Mouse (Mus musculus): ENCODE data around the gene Mars. TPM values are rescaled to one million over a fixed set of nuclear protein-coding genes. Genes with fewer than 3 reads are reported as not detected.
A peak's percentile ranks its signal among the peaks of the same experiment; 100 is the strongest.

Gene Mars
- polyA plus RNA-seq, 1 experiment, result not detected

GRCm38 (mm10) chr10:127327461-127328145, 16.0 kb upstream of the Mars start:
- H3K27ac ChIP-seq (ENCODE audit: insufficient read depth, low read depth, low read length), result no peak overlapping the region
- no peak overlapping the region for H3K4me3 ChIP-seq (ENCODE audit: insufficient read depth, low read depth, low read length)
- TF ChIP-seq POLR2A (IDR thresholded peaks at IDR 0.05; ENCODE audit: insufficient read depth, low read depth, low read length) (no peak), CTCF (IDR thresholded peaks at IDR 0.05; ENCODE audit: insufficient read depth, low read depth, low read length) (no peak)
- 51% methylated on average over 18 of the region's 18 CpGs for WGBS
- peaks cover 31% of the 10 kb centered on the region for H3K4me1 ChIP-seq (ENCODE audit: control insufficient read depth, insufficient read depth, low read length)

- no peak for TF ChIP-seq POLR2A (IDR thresholded peaks at IDR 0.05; ENCODE audit: insufficient read depth, low read depth, low read length)
- no peak for TF ChIP-seq CTCF (IDR thresholded peaks at IDR 0.05; ENCODE audit: insufficient read depth, low read depth, low read length)
- peak overlapping the region; percentile 14 for H3K4me3 ChIP-seq (ENCODE audit: insufficient read depth, low read depth, low read length)
- no peak overlapping the region for H3K27ac ChIP-seq (ENCODE audit: insufficient read depth, low read depth, low read length)
- 7% methylated on average over 29 of the region's 29 CpGs for WGBS
- peaks cover 28% of the 10 kb centered on the region for H3K4me1 ChIP-seq (ENCODE audit: control insufficient read depth, insufficient read depth, low read length)
These were observed 15.2 kb upstream of the Mars start for GRCm38 (mm10) chr10:127326828-127327227.

GRCm38 (mm10) chr10:127326017-127326801, 14.6 kb upstream of the Mars start:
- Histone ChIP-seq H3K4me1 (ENCODE audit: control insufficient read depth, insufficient read depth, low read length) (peaks cover 24% of the 10 kb centered on the region), H3K4me3 (ENCODE audit: insufficient read depth, low read depth, low read length) (peak overlapping the region; percentile 14), H3K27ac (ENCODE audit: insufficient read depth, low read depth, low read length) (no peak overlapping the region)
- WGBS, result 4% methylated on average over 54 of the region's 54 CpGs
- TF ChIP-seq CTCF (IDR thresholded peaks at IDR 0.05; ENCODE audit: insufficient read depth, low read depth, low read length) (no peak), POLR2A (IDR thresholded peaks at IDR 0.05; ENCODE audit: insufficient read depth, low read depth, low read length) (no peak)

GRCm38 (mm10) chr10:127325454-127326016, 13.9 kb upstream of the Mars start:
- Histone ChIP-seq H3K4me3 (ENCODE audit: insufficient read depth, low read depth, low read length) (no peak overlapping the region), H3K27ac (ENCODE audit: insufficient read depth, low read depth, low read length) (no peak overlapping the region), H3K4me1 (ENCODE audit: control insufficient read depth, insufficient read depth, low read length) (peaks cover 18% of the 10 kb centered on the region)
- WGBS, result 58% methylated on average over 14 of the region's 14 CpGs
- TF ChIP-seq POLR2A (IDR thresholded peaks at IDR 0.05; ENCODE audit: insufficient read depth, low read depth, low read length), result no peak
- no peak for TF ChIP-seq CTCF (IDR thresholded peaks at IDR 0.05; ENCODE audit: insufficient read depth, low read depth, low read length)

GRCm38 (mm10) chr10:127324495-127324894, 12.9 kb upstream of the Mars start:
- 13% methylated on average over 7 of the region's 7 CpGs for WGBS
- no peak overlapping the region for H3K4me3 ChIP-seq (ENCODE audit: insufficient read depth, low read depth, low read length)
- peaks cover 12% of the 10 kb centered on the region for H3K4me1 ChIP-seq (ENCODE audit: control insufficient read depth, insufficient read depth, low read length)
- H3K27ac ChIP-seq (ENCODE audit: insufficient read depth, low read depth, low read length), result no peak overlapping the region
- TF ChIP-seq POLR2A (IDR thresholded peaks at IDR 0.05; ENCODE audit: insufficient read depth, low read depth, low read length), result no peak
- TF ChIP-seq CTCF (IDR thresholded peaks at IDR 0.05; ENCODE audit: insufficient read depth, low read depth, low read length), result no peak

GRCm38 (mm10) chr10:127323131-127323855, 11.7 kb upstream of the Mars start:
- peaks cover 12% of the 10 kb centered on the region for H3K4me1 ChIP-seq (ENCODE audit: control insufficient read depth, insufficient read depth, low read length)
- H3K27ac ChIP-seq (ENCODE audit: insufficient read depth, low read depth, low read length), result no peak overlapping the region
- WGBS, result 81% methylated on average over 17 of the region's 17 CpGs
- TF ChIP-seq POLR2A (IDR thresholded peaks at IDR 0.05; ENCODE audit: insufficient read depth, low read depth, low read length), result no peak
- no peak for TF ChIP-seq CTCF (IDR thresholded peaks at IDR 0.05; ENCODE audit: insufficient read depth, low read depth, low read length)
- H3K4me3 ChIP-seq (ENCODE audit: insufficient read depth, low read depth, low read length), result no peak overlapping the region

GRCm38 (mm10) chr10:127322669-127323068, 11.1 kb upstream of the Mars start:
- Histone ChIP-seq H3K4me3 (ENCODE audit: insufficient read depth, low read depth, low read length) (no peak overlapping the region), H3K4me1 (ENCODE audit: control insufficient read depth, insufficient read depth, low read length) (peaks cover 12% of the 10 kb centered on the region), H3K27ac (ENCODE audit: insufficient read depth, low read depth, low read length) (no peak overlapping the region)
- no peak for TF ChIP-seq CTCF (IDR thresholded peaks at IDR 0.05; ENCODE audit: insufficient read depth, low read depth, low read length)
- 87% methylated on average over 4 of the region's 4 CpGs for WGBS

- 85% methylated on average over 13 of the region's 13 CpGs for WGBS
- TF ChIP-seq CTCF (IDR thresholded peaks at IDR 0.05; ENCODE audit: insufficient read depth, low read depth, low read length), result no peak
- TF ChIP-seq POLR2A (IDR thresholded peaks at IDR 0.05; ENCODE audit: insufficient read depth, low read depth, low read length), result no peak
- H3K4me3 ChIP-seq (ENCODE audit: insufficient read depth, low read depth, low read length), result no peak overlapping the region
These were observed 10.6 kb upstream of the Mars start for GRCm38 (mm10) chr10:127322178-127322577.

More at GRCm38 (mm10) chr10:127322178-127322577, 10.6 kb upstream of the Mars start:
- H3K27ac ChIP-seq (ENCODE audit: insufficient read depth, low read depth, low read length), result no peak overlapping the region
- peaks cover 12% of the 10 kb centered on the region for H3K4me1 ChIP-seq (ENCODE audit: control insufficient read depth, insufficient read depth, low read length)

Data from olfactory bulb, adult 2 months (tissue).